Mouse (Mus musculus) testis, postnatal 10 days (tissue): ENCODE data around the gene Nsg2.
"Not testable (repeated sequence)": the region's sequence is repeated elsewhere in the genome, so short reads cannot be mapped to it uniquely, and the experiment has no call there.

Source experiments
- DNase-seq: peaks from one replicate; pipeline ENCODE4 v3.0.0; 2021; ENCODE audit warnings: low spot score

Nsg2 gene

GRCm38 (mm10) chr11:32000281-32000680 lies at the start of gene Nsg2:
Nsg2 (plus strand) TSS chr11:32000463.
- peak; percentile 76 for DNase-seq

DNA sequence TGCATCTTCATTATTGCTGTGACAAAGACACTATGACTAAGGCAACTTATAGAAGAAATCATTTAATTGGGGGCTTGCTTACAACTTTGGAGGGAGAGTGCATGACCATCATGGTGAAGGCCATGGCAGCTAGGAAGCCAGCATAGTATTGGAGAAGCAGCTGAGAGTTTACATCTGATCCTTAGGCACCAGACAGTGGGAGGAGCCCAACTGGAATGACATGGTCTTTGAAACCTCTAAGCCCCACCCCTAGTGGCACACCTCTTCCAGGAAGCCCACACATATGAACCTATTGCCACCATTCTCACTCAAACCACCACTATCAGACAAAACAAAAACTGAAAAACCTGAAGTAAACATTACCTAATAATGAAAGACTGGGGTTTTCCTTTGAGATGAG lies 40.2 kb upstream of the Nsg2 start:
- DNase-seq = no peak

DNA sequence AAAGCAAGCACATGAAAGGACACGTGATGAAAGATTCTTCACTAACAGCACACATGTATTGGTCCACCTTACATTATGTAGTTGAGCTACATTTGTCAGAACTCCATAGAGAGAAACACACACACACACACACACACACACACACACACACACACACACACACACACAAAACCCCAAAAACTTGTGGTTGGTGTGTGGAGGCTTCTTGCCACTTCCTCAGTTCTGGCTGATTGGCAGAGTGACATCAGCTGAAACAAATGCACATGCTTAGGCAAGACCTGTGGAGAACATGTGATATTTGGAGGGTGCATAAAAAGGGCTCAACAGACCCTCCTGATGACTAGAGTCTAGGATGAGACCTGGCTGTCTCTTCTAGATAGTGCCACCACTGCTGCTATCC lies 36.3 kb upstream of the Nsg2 start:
- no peak for DNase-seq

DNA sequence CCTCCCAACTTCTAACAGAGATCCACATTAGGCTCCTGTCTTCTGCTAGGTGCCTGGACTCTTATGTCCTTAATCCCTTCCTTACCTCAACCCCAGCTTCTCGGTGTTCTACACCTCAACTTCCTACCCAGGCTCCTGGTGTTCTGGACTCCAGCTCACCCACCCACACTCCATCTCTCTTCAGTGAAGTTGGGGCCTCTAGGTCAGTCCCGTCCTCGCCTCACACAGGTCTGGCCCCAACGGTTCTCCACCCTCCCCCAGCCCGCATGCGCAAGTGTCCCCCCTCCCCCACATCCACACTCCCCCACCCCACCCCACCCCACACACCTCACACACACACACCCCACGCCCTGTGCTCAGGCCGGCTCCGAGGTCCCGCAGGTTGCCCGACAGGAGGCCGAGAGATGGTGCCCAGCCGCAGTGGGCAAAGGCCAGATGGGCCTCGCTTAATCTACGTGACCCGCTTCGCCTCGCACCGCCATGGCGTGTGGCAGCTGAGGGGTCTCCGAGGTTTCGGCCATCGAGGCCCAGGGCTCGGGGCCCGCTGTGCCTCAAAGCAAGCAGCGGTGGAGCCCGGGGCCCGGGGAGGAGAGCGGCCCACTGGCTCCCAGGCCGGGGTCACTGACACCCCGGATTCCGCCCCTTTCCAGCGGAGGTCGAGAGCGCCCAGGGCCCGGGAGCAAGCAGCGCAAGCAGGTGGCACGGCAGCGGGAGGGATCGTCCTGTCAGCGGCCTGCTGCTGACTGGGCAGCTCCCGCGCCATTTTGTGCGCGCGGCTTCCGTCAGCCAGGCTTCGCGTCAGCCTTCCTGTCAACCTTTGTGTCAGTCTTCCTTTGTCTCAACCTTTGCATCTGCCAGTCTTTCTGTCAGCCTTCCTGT lies 34.8 kb upstream of the Nsg2 start, which contains the start of gene 4930524B15Rik:
Gene 4930524B15Rik, plus strand, starts transcription at position 337 of the 879 bp plus-strand sequence.
- DNase-seq = peak; percentile 52

GRCm38 (mm10) chr11:31974132-31974531 lies 26.1 kb upstream of the Nsg2 start:
- no peak for DNase-seq

- no peak for DNase-seq
Observed at GRCm38 (mm10) chr11:31974826-31975225, 25.4 kb upstream of the Nsg2 start.

GRCm38 (mm10) chr11:31975678-31976077 lies 24.6 kb upstream of the Nsg2 start:
- no peak for DNase-seq

GRCm38 (mm10) chr11:31976137-31976536 lies 24.1 kb upstream of the Nsg2 start:
- no peak for DNase-seq

- not testable (repeated sequence) for DNase-seq
Observed at GRCm38 (mm10) chr11:31980089-31980488, 20.2 kb upstream of the Nsg2 start.

DNA sequence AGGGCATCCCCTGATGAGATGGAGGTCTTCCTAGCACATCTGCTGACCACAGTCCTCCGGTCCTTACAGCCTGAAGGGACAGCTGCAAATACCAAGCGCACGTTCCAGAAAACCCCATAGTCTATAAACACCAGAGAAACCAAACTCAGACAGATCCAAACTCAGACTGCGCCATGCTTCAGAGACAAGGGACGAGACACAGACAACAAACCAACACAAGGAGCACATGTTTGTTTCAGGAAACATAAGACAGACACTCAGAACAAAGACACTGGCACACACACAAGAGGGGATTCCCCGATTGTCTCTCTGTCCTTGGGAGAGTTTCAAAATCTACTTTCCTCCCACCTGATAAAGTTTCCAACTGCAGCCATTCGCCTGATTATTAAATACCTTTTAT lies 18.4 kb upstream of the Nsg2 start:
- DNase-seq = no peak

GRCm38 (mm10) chr11:31982247-31982943 lies 17.9 kb upstream of the Nsg2 start:
- not testable (repeated sequence) for DNase-seq

DNA sequence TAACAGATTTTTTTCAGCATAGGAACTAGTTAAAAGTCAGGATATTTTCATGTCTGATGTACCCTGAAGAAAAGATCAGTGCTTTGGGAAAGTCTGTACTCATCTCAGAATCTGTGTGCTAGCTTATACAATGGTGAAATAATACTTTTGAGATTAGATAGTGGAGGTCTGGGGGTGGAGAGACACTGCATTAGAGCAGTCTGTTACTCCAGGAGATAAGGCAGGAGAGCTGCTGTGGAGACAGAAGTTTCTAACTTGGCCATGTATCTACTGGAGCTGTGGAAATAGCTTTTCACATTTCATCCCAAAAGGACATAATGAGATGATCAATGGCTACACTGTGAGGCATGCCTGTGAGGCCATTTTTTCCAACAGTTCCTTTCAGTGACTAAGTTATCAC lies 17.0 kb upstream of the Nsg2 start:
- no peak for DNase-seq

- no peak for DNase-seq
Observed at GRCm38 (mm10) chr11:31984786-31985185, 15.5 kb upstream of the Nsg2 start.

DNA sequence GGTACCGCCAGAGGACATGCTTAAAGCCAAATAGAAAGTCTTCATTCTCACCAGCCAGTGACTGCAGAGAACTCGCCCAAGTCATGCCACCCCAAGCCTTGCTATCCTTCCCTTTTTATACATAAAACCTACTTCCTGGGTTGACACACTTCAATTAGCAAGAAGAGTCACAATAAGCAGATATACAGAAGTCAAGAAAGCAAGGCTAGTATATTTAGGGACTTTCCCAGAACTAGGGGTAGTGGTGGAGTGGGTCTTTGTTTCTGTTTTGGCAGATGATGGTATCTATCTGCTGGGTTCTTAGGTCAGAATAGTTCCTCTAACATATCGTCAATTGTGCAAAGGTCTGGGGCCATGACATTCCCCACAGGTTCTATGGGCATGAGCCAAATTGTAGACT lies 7.7 kb upstream of the Nsg2 start:
- no peak for DNase-seq

GRCm38 (mm10) chr11:31999716-32000115 lies 547 bp upstream of the Nsg2 start:
- no peak for DNase-seq

DNA sequence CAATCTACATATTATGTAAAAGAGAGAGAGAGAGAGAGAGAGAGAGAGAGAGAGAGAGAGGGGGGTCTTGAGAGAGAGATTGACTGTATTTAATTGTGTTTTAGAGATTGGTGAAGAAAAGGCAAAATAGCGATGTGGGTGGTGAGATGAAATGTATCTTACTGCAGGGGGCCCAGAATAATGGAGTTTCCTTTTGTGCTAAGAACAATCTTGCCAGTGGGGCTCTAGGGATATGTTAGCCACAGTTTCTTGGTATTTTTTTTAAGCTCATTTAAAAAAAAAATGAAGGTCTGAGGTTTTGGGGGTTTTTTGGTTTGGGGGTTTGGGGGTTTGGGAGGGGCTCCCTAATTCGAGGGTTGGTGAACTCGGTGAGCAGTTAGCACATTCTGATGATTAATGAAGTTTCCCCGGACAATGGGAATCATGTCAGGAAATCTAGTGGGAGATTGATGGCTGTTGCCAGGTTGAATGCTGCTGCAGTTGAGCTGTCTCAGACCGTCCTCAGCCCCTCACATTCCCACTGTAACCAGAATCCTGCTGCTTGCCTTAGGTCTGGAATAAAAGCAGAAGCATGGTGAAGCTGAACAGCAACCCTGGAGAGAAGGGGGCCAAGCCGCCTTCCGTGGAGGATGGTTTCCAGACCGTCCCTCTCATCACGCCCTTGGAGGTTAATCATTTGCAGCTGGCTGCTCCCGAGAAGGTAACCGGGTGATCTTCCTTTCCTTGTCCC lies 1.1 kb downstream of the Nsg2 start:
- DNase-seq = no peak

DNA sequence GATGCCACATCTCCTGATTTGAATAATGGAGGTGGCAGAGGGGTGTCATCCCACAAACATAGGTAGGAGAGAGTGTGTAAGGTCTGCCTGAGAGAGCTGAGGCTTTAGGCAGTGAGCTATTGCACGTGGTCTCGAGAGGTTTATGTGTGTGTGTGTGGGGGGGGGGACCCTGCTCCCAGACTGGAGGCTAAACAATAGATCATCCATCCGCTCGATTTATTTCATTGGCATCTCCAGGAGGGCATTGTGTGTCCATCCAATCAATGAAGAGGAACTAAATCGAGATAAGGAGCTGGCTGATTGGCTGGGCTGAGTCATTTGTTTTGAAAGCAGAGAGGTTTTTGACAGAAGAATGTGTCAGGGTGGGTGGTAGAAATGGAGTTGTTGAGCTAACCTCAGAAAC lies 2.4 kb downstream of the Nsg2 start:
- DNase-seq = no peak

GRCm38 (mm10) chr11:32008049-32008448 lies 7.8 kb downstream of the Nsg2 start:
- not testable (repeated sequence) for DNase-seq

GRCm38 (mm10) chr11:32008852-32009251 lies 8.6 kb downstream of the Nsg2 start:
- no peak for DNase-seq

DNA sequence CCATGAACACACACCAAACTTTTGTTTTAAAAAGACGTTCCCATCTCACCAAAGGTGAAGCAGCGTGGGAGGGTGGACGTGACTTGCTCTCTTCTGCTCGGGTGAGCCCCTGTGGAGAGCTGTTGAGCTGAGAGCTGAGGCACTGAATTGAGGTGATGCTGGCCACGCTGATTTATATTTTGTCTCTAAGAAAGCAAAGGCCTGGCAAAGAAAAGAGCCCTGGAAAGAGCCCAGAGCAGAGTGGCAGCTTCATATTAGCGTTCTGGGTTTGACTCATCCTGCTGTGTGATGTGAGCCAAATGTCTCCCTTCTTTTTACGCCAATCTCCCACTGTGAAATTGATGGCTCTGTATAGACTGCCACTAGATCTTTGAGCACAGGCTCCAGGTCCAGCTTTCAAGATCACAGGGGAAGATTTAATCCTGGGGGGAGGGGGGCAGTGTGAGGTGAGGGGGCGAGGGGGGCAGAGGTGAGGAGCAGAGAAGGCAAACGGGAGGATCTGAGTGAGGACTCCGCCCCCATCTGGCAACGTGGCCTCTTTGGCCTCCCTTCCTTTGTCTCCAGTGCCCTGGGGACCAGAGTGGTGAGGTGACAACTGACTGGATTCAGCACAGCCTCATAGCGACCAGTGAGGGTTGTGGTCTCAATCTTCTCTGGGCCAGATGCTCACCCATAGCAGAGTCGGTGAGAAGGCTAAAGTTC lies 9.8 kb downstream of the Nsg2 start:
- peak; percentile 54 for DNase-seq

DNA sequence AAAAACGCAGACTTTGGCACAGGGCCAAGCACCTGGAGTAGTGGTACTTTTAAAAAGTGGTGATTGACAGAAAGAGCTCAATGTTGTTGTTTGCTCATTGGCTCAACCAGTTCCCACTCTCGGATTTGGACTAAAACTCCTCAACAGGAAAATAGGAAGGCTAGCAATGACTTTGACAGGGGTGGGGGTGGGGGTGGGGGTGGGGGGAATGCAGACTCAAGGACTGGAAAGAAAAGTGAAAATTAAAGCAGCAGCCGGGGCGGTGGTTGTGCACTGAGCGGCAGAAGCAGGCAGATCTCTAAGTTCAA lies 10.4 kb downstream of the Nsg2 start:
- DNase-seq = no peak
